Mouse (Mus musculus): ENCODE results near the gene Cacng2. TPM values are rescaled to one million over a fixed set of nuclear protein-coding genes. Genes with fewer than 3 reads are reported as not detected.

The Cacng2 gene
- total RNA-seq, 2 experiments from 2014 or later: 57.5 to 60.8 TPM

DNA sequence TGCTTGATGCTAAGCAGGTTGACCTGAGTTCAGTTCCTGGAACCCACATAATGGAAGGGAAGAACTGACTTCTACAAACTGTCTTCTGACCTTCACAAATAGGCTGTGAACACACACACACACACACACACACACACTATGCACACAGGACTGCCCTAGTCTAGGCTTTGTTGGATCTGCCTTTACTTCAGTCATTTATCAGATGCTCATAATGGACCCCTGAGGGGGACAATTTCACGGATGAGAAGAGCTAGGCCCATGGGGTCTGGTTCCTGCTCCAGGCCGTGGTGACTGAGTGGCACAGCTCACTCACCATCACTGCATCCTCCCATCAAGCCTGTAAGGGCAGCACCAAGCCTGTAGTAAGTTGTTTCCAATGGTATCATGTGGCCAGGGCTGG is 13.6 kb upstream of the Cacng2 start:
- no peak for TF ChIP-seq CTCF (IDR thresholded peaks at IDR 0.05)
- intact Hi-C loops (cut with DNase I): no loop called here
- DNase-seq (ENCODE audit: extremely low spot score in 1 of 2, low spot score in 2 of 2): no peak
- Histone ChIP-seq H3K27ac (no peak overlapping the region), H3K4me3 (no peak overlapping the region)

DNA sequence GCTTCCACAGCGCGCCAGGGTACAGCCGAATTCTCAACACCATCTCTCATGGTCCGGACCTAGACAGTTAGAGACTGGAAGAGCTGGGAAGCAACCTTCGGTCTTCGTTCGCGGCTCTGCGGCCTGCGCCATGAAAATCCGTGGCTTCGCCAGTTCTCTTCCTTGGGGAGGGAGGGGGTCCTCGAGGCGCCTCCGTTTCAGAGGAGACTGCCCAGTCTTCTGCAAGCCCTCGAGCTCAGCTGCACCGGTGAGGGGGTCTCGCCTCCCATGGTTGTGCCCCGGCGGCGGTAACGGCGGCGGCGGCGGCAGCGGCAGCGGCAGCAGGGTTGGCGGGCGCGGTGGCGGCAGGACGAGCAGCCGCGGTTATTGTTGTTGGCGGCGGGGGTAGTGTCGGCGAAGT is 580 bp downstream of the Cacng2 start:
- Histone ChIP-seq H3K27ac (peak overlapping the region; percentile 93), H3K4me3 (peak overlapping the region; percentile 73)
- TF ChIP-seq CTCF (IDR thresholded peaks at IDR 0.05): no peak
- no peak for DNase-seq (ENCODE audit: extremely low spot score in 1 of 2, low spot score in 2 of 2)
- intact Hi-C loops (cut with DNase I): loop anchor here (2.0 kb wide), 1 partner anchor 54 kb away; no protein-coding TSS in a partner anchor

DNA sequence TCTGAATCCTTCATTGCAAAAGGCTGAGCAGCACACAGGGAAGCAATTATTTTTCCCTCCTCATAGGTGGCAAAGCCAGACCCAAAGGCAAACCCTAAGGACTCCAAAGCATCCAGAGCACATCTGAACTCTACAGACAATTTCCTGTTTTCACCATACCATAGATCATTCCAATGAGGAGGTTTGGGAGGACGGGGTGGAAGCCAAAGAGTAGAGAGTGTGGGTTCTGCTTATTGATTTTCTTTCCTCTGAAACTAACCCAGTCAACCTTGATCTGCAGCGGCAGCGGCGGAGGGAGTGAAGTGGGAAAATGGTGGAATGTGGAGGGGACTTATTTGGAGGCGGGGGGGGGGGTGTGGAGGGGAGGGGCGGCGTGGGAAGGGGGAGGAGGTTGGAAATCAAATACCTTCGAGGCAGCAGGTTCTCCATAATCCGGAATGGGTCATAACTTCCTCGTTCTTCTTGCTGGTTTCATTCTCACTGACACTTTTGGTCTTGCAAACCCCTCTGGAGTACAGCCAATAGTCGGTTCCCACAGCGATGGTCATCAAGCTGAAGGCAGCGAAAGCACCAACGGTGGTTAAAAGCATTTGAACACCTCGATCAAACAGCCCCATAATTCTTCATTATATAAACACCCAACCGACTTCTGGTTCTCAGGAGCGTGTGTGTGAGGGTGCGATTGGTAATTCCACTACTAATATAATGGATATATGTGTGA is 1.4 kb downstream of the Cacng2 start:
- no peak for TF ChIP-seq CTCF (IDR thresholded peaks at IDR 0.05)
- Histone ChIP-seq H3K4me3 (peak overlapping the region; percentile 73), H3K27ac (peak overlapping the region; percentile 93)
- intact Hi-C loops (cut with DNase I): loop anchor here (1.0 to 2.0 kb wide), 2 partner anchors 54 to 139 kb away; no protein-coding TSS in a partner anchor
- no peak for DNase-seq (ENCODE audit: extremely low spot score in 1 of 2, low spot score in 2 of 2)

DNA sequence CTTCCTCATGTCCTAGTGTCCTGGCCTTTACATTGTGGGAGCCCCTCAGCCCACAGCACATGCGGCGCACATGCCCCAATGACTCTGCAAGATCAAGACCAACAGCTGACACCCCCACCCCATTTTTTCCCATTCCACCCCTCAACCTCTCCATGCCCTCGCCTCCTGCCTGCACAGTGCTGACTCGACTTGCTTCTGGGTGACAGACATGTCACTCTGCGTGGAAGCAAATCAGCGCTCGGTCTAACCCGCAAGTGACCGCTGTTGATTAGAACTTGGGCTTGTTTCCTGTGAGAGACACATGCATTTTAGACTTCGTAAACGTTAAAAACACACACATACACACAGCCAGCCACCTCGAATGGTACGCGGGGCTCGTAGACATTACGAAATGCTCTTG is 2.1 kb downstream of the Cacng2 start:
- TF ChIP-seq CTCF (IDR thresholded peaks at IDR 0.05): no peak
- H3K4me3 ChIP-seq: peak overlapping the region; percentile 73
- no peak for DNase-seq (ENCODE audit: extremely low spot score in 1 of 2, low spot score in 2 of 2)
- peak overlapping the region; percentile 93 for H3K27ac ChIP-seq
- intact Hi-C loops (cut with DNase I): loop anchor here (1.0 to 2.0 kb wide), 3 partner anchors 55 to 138 kb away; no protein-coding TSS in a partner anchor

DNA sequence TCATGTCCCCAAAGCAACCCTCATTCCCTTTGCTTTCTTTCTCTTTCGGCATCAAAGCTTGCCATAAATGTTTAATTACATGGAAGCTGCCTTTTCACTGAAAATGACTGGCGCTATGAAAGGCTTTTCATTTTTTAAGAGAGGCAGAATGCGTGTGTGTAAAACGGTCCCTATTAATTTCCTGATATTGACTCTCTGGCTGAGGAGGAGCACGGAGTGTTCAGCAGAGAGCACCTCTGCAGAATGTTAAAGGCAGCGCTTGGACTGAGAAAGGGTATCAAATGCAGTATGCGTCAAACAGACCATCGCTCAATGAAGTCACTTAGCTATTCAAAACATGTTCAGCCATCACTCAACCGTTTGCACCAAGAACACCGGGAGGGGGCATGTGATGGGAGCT is 2.9 kb downstream of the Cacng2 start:
- TF ChIP-seq CTCF (IDR thresholded peaks at IDR 0.05): no peak

DNA sequence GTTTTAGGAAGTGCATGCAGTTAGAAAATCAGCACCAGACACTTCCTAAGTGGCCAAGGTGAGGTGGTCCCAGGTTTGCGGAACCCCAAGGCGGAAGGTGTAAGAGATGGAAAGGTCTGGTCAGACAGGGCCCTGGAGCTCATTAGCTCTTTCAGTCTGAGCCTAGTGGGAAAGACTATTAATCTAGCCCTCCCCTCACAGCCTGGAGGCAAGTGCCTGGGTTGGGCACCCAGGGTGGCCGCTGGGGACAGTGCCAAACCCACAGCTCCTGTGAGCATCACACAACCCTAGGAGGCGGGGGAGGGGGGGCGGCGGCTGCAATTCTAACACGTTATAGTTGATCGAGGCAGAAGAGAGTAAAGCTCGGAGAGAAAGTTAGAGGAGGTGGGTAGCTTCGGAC is 3.6 kb downstream of the Cacng2 start:
- no peak overlapping the region; the same call in 1 of the 2 replicates for H3K27ac ChIP-seq
- intact Hi-C loops (cut with DNase I): no loop called here
- no peak for TF ChIP-seq CTCF (IDR thresholded peaks at IDR 0.05)
- no peak for DNase-seq (ENCODE audit: extremely low spot score in 1 of 2, low spot score in 2 of 2)
- H3K4me3 ChIP-seq: peak overlapping the region; percentile 73

More for the DNA sequence above, 2.9 kb downstream of the Cacng2 start:
- no peak for DNase-seq (ENCODE audit: extremely low spot score in 1 of 2, low spot score in 2 of 2)
- Histone ChIP-seq H3K4me3 (peak overlapping the region; percentile 73), H3K27ac (peak overlapping the region; percentile 93)
- intact Hi-C loops (cut with DNase I): loop anchor here (1.0 kb wide), 1 partner anchor 72 kb away; no protein-coding TSS in a partner anchor

DNA sequence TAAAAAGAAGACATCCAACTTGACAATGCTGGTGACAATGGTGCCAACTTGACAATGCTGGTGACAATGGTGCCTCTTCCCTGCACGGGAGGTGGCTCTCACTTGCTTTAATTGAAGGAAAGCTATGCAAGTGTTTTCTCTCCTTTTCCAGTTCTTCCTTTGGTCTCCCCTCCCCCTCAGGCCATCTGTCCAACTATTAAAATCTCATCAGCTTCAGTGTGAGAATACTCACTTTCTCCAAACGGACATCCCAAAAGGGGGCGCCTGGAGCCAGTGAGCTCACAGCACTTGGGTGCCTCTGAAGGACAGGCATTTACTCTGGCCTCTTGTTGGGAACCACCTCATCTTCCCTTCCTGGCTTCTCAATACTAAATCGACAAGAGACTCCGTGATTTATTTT is 20.3 kb downstream of the Cacng2 start:
- Histone ChIP-seq H3K27ac (no peak overlapping the region), H3K4me3 (no peak overlapping the region)
- TF ChIP-seq CTCF (IDR thresholded peaks at IDR 0.05): no peak
- intact Hi-C loops (cut with DNase I): no loop called here
- DNase-seq (ENCODE audit: extremely low spot score in 1 of 2, low spot score in 2 of 2): no peak

DNA sequence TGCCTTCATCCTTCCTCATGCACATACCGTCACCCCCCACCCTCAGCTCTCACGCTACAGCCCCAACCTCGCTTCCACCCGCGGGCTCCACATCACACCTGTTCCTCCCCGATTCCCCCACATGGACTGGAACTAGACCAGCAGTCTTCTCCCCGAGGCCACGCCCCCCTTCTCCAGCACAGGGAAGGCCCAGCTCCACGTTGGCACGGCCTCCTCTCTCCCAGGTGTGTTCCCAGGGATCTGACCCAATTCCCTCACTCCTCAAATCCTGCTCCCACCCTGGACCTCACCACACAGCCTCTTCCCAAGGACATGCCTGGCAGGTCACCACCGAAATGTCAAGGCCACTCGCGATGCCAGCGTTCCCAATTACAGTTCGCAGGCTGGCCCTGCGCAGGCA is 23.8 kb downstream of the Cacng2 start:
- TF ChIP-seq CTCF (IDR thresholded peaks at IDR 0.05): no peak
- no peak overlapping the region for H3K4me3 ChIP-seq
- no peak overlapping the region for H3K27ac ChIP-seq
- intact Hi-C loops (cut with DNase I): no loop called here
- no peak for DNase-seq (ENCODE audit: extremely low spot score in 1 of 2, low spot score in 2 of 2)

DNA sequence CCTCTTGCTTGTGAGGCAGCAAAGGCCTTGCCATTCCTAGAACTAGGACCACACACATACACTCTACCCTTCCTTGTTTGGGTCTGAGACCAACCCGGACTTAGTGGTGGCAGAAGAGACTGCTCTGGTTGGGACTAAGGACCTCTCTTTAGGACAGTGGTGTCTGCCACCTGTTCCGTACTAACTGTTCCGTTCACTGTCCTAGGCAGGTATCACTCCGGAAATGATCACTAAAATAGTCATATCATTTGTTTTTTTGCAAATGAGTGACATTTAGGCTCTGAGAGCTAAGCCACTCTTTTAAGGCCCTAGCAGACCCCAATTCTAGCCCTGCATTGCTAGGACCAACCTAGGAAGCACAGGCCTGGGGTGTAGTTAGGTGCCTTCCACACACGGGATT is 26.2 kb downstream of the Cacng2 start:
- DNase-seq (ENCODE audit: extremely low spot score in 1 of 2, low spot score in 2 of 2): no peak
- Histone ChIP-seq H3K4me3 (no peak overlapping the region), H3K27ac (no peak overlapping the region)
- intact Hi-C loops (cut with DNase I): no loop called here
- no peak for TF ChIP-seq CTCF (IDR thresholded peaks at IDR 0.05)

DNA sequence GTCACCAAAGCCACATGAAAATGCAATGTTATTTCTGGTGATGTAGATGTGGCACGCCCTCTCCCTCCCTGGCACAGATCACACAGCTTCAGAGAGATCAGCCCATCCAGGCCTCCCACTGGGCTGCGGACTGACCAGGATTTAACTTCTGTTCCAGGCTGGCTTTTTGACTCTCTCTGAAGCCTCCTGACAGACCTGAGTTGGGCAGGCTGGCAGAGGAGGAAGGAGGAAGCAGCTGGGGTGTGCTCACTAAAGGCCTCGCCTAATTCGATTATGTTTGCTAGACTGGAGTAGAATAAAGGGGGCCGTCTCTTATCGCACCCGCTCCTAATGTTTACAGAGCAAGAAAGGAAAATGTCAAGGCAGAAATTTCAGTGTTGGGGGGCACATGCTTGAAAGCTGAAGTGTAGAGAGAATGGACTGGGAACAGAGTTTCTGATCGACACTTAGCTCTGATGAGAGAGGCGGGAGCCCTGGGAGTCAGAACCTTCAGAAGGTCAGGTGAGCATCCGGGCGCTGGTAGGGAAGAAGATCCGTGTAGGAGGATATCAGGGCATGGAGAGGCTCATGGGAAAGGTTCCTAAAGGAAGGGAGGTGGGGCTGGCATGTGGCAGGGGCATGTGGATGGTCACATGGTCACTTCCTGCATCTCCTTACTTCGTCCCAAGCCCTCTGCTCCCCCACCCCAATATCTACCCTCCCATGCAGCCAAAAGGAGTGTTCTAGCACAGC is 36.8 kb downstream of the Cacng2 start:
- DNase-seq (ENCODE audit: extremely low spot score in 1 of 2, low spot score in 2 of 2): no peak
- intact Hi-C loops (cut with DNase I): no loop called here
- H3K4me3 ChIP-seq: no peak overlapping the region
- TF ChIP-seq CTCF (IDR thresholded peaks at IDR 0.05): no peak
- no peak overlapping the region for H3K27ac ChIP-seq

DNA sequence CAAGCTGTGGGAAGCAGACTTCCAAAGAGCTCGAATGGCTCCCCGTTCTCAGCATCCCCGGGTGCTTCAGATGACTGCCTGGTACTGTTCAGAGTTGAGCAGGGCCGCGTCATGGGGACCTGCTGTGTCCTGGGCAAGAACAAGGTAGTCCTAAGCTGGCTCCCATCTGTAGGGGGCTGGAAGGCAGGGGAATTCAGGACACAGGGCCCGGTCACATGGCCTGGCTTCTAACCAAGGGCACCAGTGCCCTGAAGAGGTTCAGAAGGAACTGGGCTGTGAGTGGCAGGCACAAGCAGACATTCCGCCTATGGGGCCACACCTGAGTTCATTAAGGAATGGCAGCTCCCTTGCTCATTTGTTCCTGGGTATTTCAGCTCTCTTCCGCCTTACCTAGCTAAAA is 37.7 kb downstream of the Cacng2 start:
- no peak overlapping the region for H3K27ac ChIP-seq

DNA sequence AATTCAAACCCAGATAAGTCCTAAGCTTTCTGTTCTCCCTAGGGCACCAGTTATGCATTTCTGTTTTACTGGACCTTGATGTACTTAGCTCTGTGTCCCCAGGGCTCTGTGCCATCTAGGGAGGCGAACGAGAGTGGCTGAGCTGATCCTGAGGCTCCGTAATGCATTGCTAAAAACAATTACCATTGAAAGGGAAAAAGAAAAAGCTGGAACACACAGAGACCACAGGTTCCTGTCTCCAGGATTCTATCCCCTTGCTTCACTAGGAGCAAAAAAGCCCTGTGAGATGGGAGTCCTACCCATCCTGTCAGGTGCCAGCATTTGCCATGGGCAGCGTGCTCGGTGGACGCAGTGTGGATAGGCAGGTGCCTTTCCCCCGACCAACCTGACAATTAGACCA is 38.4 kb downstream of the Cacng2 start:
- intact Hi-C loops (cut with DNase I): no loop called here
- Histone ChIP-seq H3K27ac (no peak overlapping the region), H3K4me3 (no peak overlapping the region)
- no peak for DNase-seq (ENCODE audit: extremely low spot score in 1 of 2, low spot score in 2 of 2)
- no peak for TF ChIP-seq CTCF (IDR thresholded peaks at IDR 0.05)

More for the DNA sequence above, 37.7 kb downstream of the Cacng2 start:
- no peak for DNase-seq (ENCODE audit: extremely low spot score in 1 of 2, low spot score in 2 of 2)
- H3K4me3 ChIP-seq: no peak overlapping the region
- intact Hi-C loops (cut with DNase I): no loop called here
- no peak for TF ChIP-seq CTCF (IDR thresholded peaks at IDR 0.05)
